Mouse (Mus musculus) MEL (cell line): ENCODE results near the gene Gsta4.

Experiments used
- CTCF ChIP-seq, 3 experiments: IDR thresholded peaks in 2 of 3; conservative IDR thresholded peaks in 1 of 3; 2 replicates each; pipeline ENCODE4 v1.5.1; 2011 to 2012; ENCODE audit warnings: low read length in 3 of 3, low read depth in 2 of 3, mild to moderate bottlenecking in 2 of 3, improper control_type of control experiment in 1 of 3, inconsistent platforms in 1 of 3, mixed read lengths in 1 of 3, moderate library complexity in 1 of 3; ENCODE audit not compliant: control insufficient read depth in 1 of 3, insufficient read depth in 1 of 3, poor library complexity in 1 of 3, severe bottlenecking in 1 of 3
- KAT2A ChIP-seq: conservative IDR thresholded peaks from 2 replicates; pipeline ENCODE4 v1.6.1; 2012; ENCODE audit warnings: low read depth, low read length, improper control_type of control experiment, inconsistent platforms
- USF2 ChIP-seq, 2 experiments: IDR thresholded peaks; 2 replicates each; pipeline ENCODE4 v1.6.1; 2011 to 2012; ENCODE audit warnings: improper control_type of control experiment in 2 of 2, low read length in 2 of 2, borderline replicate concordance in 1 of 2, inconsistent platforms in 1 of 2, low read depth in 1 of 2, mild to moderate bottlenecking in 1 of 2; ENCODE audit not compliant: insufficient read depth in 1 of 2

DNA sequence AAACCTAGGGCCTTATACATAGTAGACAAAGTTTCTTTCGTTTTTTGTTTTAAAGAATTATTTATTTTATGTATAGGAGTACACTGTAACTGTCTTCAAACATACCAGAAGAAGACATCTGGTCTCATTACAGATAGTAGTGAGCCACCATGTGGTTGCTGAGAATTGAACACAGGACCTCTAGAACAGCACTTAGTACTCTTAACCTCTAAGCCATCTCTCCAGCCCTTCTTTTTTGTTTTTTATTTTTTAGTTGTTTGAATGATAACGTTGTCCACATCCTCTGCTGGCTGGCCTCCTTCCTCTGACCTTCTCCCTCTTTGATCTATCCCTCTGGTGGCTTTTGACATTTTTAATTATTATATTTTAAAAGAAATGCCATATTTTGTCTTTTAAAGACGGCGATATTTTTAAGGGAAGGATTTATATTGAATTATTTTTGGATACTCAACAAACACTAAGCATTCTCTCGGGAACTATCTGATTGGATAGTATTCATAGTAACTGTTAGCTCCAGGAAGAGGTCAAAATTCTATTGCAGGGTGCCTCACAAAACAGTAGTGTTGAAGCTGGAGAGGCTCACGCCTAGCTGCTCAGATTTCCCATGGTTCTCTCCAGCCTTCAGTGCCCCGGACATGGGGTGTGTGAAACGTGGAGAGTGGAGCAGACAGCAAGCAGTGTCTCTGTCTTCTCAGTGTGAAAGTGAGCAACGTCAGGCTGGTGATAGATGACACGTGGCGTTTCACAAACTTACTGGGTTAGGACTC, 28.2 kb upstream of the Gsta4 start:
- no peak for TF ChIP-seq CTCF (IDR thresholded peaks at IDR 0.05 in 2 of 3, conservative IDR thresholded peaks at IDR 0.05 in 1 of 3; ENCODE audit: control insufficient read depth in 1 of 3, insufficient read depth in 1 of 3, low read depth in 2 of 3, low read length in 3 of 3, poor library complexity in 1 of 3, severe bottlenecking in 1 of 3)
- TF ChIP-seq KAT2A, result no peak
- no peak for TF ChIP-seq USF2 (IDR thresholded peaks at IDR 0.05; ENCODE audit: borderline replicate concordance in 1 of 2, insufficient read depth in 1 of 2, low read depth in 1 of 2, low read length in 2 of 2)
